Mouse (Mus musculus) T-helper 2 cell (primary cell): ENCODE results near the gene Gm28048.

Experiments used
- in situ Hi-C: fragments of 300-600 bp; cut with MboI, MseI; formaldehyde crosslinking; loops from one replicate; pipeline ENCODE4 v1.15.1; 2025; ENCODE audit warnings: high pct_unique_total_duplicates

The Gm28048 gene

DNA sequence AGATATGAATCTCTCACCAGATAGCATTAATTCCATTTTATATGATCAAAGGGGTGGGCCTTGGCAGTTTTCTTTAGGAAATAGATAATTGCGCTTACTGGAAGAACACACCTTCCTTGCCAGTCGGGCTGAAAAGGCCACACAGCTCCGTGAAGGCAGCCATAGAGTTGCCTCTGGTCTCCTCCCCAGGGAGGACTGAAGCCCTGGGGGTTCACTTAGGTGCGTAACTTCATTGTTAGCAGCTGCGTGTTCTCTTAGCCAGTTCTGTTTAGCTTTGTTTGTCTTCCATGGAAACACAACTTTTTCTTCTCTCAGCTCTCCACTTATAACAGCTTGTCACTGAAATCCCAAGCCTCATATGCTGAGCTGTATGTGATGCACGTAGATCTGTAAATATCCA, 89.4 kb downstream of the Gm28048 start:
- in situ Hi-C loops: loop anchor here (25.0 kb wide), 1 partner anchor 1330 kb away; the partner anchor contains the start of genes Mdh1 and Wdpcp

- in situ Hi-C loops: loop anchor here (25.0 kb wide), 1 partner anchor 1330 kb away; the partner anchor contains the start of genes Mdh1 and Wdpcp
Measured at GRCm38 (mm10) chr11:22891876-22892275, 90.0 kb downstream of the Gm28048 start.

- in situ Hi-C loops: loop anchor here (25.0 kb wide), 1 partner anchor 1329 kb away; the partner anchor contains the start of genes Mdh1 and Wdpcp
Measured at GRCm38 (mm10) chr11:22891242-22891641, 90.6 kb downstream of the Gm28048 start.

- in situ Hi-C loops: loop anchor here (25.0 kb wide), 1 partner anchor 1327 kb away; the partner anchor contains the start of genes Mdh1 and Wdpcp
Measured at GRCm38 (mm10) chr11:22889224-22889623, 92.7 kb downstream of the Gm28048 start.

DNA sequence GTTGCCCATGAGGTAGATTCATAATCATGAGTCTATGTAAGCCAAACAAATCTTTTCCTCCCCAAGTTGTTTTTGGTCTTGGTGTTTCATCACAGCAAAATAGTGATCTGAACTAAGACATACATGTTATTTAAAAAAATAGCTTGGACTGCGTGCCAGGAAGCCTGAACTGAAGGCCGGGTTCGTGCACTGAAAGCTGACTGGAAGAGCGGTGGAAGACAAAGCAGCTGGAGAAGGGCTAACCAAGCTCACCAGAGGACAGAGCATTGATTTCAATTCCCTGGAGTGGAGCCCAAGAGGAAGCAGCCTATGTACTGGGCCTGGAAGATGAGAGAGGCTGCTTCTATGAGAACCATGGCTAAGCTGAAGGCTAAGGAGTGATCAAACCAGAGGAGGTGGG, 94.9 kb downstream of the Gm28048 start:
- in situ Hi-C loops: loop anchor here (25.0 kb wide), 1 partner anchor 1325 kb away; the partner anchor contains the start of genes Mdh1 and Wdpcp

- in situ Hi-C loops: loop anchor here (25.0 kb wide), 1 partner anchor 1323 kb away; the partner anchor contains the start of genes Mdh1 and Wdpcp
Measured at GRCm38 (mm10) chr11:22885350-22885749, 96.5 kb downstream of the Gm28048 start.

GRCm38 (mm10) chr11:22883676-22884075, 98.2 kb downstream of the Gm28048 start:
- in situ Hi-C loops: loop anchor here (25.0 kb wide), 1 partner anchor 1321 kb away; the partner anchor contains the start of genes Mdh1 and Wdpcp

DNA sequence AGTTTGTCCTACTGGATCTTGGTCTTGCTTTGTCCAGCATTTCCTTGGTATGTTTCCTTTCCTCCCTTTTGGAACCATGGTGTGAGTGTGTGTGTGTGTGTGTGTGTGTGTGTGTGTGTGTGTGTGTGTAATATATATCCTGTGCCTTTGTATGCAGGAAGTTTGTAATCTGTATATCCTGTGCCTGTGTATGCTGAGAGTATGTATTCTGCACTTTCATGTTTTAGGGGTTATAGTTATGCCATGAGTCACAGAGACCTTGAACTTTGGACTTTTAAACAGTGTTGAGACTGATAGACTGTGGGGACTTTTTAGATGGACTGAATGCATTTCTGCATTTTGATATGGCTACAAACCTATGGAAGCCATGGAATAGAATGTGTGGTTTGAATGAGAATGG, 99.0 kb downstream of the Gm28048 start:
- in situ Hi-C loops: loop anchor here (25.0 kb wide), 1 partner anchor 1321 kb away; the partner anchor contains the start of genes Mdh1 and Wdpcp

GRCm38 (mm10) chr11:22880383-22881172, 101.3 kb downstream of the Gm28048 start:
- in situ Hi-C loops: loop anchor here (25.0 kb wide), 1 partner anchor 1318 kb away; the partner anchor contains the start of genes Mdh1 and Wdpcp

GRCm38 (mm10) chr11:22879645-22880044, 102.2 kb downstream of the Gm28048 start:
- in situ Hi-C loops: loop anchor here (25.0 kb wide), 1 partner anchor 1317 kb away; the partner anchor contains the start of genes Mdh1 and Wdpcp

DNA sequence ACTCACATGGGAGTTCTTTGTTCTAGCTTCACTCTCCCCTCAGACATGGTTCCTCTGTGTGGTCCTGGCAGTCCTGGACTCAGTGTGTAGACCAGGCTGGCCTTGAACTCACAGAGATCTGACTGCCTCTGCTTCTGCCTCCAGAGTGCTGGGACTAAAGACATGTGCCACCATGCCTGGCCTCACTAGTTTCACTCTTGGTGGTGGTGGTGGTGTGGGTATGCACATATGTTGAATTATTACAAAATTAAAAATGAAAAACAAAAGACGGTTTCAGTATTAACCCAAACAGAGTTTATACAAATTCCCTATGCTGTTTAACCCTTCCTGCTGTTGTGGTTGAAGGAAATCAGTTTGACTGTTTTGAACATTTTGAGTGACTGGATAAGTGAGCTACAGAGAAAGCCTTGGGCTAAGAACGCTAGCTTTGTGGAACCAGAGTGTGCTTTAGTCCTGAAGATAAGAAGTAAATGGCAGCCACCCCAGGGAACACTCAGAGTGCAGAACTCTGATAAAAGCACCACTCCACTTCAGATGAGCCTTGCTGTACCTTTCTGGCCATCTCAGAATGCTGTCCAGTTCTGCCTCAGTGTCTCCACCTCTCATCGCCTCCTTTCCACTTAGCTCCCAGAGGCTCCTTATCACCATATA, 105.1 kb downstream of the Gm28048 start:
- in situ Hi-C loops: loop anchor here (25.0 kb wide), 1 partner anchor 1315 kb away; the partner anchor contains the start of genes Mdh1 and Wdpcp

- in situ Hi-C loops: loop anchor here (25.0 kb wide), 1 partner anchor 1313 kb away; the partner anchor contains the start of genes Mdh1 and Wdpcp
Measured at GRCm38 (mm10) chr11:22875279-22875678, 106.6 kb downstream of the Gm28048 start.

- in situ Hi-C loops: loop anchor here (5.0 to 25.0 kb wide), 2 partner anchors 53 to 1312 kb away; partner anchors contain the start of genes Mdh1 and Wdpcp
Measured at GRCm38 (mm10) chr11:22874747-22875146, 107.1 kb downstream of the Gm28048 start.

- in situ Hi-C loops: loop anchor here (5.0 kb wide), 1 partner anchor 54 kb away; no protein-coding TSS in a partner anchor
Measured at GRCm38 (mm10) chr11:22873383-22873782, 108.5 kb downstream of the Gm28048 start.

GRCm38 (mm10) chr11:22872307-22872680, 109.6 kb downstream of the Gm28048 start:
- in situ Hi-C loops: loop anchor here (5.0 kb wide), 1 partner anchor 55 kb away; no protein-coding TSS in a partner anchor

GRCm38 (mm10) chr11:22871628-22872306, 110.1 kb downstream of the Gm28048 start:
- in situ Hi-C loops: loop anchor here (5.0 kb wide), 1 partner anchor 56 kb away; no protein-coding TSS in a partner anchor

DNA sequence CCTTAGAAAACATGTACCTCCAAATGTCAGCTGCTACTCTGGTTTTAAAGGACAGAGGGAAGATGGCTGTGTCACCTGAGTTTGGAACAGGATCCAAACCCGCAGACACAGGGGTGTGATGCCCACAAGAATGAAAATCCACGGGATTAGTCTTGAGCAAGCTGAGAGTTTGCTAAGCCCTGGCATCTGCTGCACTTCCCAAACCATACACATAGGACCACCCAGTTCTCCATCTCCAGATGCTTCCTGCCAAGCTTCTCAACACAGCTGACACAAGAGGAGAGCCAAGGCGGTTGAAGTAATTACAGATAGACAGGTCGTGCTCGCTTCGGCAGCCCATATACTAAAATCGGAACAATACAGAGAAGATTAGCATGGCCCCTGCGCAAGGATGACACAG, 113.3 kb downstream of the Gm28048 start:
- in situ Hi-C loops: no loop called here

DNA sequence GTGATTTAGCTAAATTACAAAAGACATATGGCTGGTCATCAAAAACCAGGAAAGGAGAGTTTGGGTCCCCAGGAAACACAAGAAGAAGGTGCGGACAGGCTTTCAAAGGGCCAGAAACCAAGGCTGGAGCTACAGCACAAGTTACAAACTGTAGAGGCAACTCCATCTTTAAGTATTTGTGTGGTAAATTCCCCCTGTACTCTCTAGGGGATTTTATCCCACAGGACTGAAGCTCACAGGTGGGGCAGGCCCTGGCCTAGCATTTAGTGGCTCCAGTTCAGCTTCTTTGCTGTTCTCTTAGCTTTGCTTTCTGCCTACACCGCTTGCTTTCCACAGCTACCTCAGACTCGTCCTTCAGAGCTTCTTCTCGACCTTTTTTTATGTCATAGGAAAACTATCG, 114.2 kb downstream of the Gm28048 start:
- in situ Hi-C loops: no loop called here

GRCm38 (mm10) chr11:22865635-22866246, 116.1 kb downstream of the Gm28048 start:
- in situ Hi-C loops: no loop called here

GRCm38 (mm10) chr11:22864305-22865060, 117.4 kb downstream of the Gm28048 start:
- in situ Hi-C loops: loop anchor here (5.0 kb wide), 1 partner anchor 93 kb away; no protein-coding TSS in a partner anchor
